Mouse (Mus musculus): ENCODE measurements around the gene Adra1b.

DNA sequence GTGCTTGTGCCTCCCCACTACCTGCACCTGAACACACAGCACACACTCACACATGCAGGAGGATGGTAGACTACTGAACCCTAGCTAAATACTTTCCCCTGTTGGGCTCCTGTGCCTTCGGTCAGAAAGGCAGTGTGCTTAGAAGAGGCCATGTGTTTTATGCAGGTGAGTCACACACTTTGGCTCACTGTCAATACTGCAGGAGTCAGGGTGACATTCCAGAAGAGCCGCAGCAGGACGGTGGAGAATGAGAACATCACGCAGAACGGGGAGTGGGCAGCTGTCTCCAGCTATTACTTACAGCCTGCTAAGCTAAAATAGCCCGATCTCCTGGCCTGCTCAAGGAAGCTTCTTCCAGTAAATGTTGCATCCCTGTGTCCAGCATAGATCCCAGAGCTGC is 32.5 kb upstream of the Adra1b start:
- no peak for TF ChIP-seq GATA1 (IDR thresholded peaks at IDR 0.05; ENCODE audit: borderline replicate concordance, low read length)
- no peak for TF ChIP-seq FLI1 (IDR thresholded peaks at IDR 0.05; ENCODE audit: low read length)

All from megakaryocyte, embryonic 14.5 days (primary cell).